Mouse (Mus musculus) spleen, postnatal 10 days (tissue): ENCODE data around the gene Tspan10.
A peak's percentile ranks its signal among the peaks of the same experiment; 100 is the strongest.
"Not testable (repeated sequence)": the region's sequence is repeated elsewhere in the genome, so short reads cannot be mapped to it uniquely, and the experiment has no call there.

Experiments used
- DNase-seq, 2 experiments: peaks; one replicate each; pipeline ENCODE4 v3.0.0; 2021 to 2022; ENCODE audit warnings: low spot score in 2 of 2

Tspan10 gene

GRCm38 (mm10) chr11:120442344-120442743, at the start of gene Tspan10:
TSS of gene Tspan10 (plus strand) at chr11:120442644.
- no peak for DNase-seq

DNA sequence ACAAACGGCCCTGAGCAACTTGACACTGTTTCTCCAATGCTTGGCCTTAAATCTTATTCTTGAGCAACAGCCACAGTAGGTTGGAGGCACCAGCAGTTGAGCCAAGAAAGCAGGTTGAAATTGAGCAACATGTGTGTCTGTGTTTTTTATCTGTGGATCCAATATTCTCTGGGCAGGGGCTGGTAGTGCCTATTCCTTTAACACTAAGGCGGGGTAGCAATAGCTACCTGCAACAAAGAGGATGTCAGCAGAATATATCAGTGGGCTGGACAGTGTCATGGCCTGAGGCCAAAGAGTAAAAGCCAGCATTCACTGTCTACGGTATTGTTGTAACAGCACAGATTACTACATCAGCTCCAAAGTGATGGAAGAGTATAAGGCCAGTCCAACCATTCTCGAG, 46.8 kb upstream of the Tspan10 start:
- no peak for DNase-seq

- DNase-seq, result no peak
These were observed 44.8 kb upstream of the Tspan10 start for GRCm38 (mm10) chr11:120397602-120398001.

DNA sequence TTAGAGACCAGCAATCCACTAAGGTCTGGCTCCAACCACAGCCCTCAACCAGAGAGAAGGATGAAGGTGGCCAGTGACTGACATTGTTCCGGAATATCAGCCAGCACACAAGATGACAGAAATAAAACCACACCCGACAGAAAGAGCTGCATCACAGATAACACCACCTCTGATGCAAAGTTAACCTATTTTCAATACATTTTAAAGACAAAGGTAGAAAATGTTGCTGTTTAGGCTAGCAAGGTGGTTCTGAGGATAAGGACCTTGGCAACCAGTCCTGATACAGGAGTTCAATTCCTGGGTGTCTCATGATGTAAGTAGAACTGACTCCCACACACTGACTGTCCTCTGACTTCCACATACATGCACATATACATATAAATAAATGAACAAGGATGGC, 43.1 kb upstream of the Tspan10 start:
- DNase-seq, result no peak

- no peak for DNase-seq
These were observed 37.6 kb upstream of the Tspan10 start for GRCm38 (mm10) chr11:120404814-120405213.

- DNase-seq, result no peak
These were observed 36.6 kb upstream of the Tspan10 start for GRCm38 (mm10) chr11:120405867-120406266.

DNA sequence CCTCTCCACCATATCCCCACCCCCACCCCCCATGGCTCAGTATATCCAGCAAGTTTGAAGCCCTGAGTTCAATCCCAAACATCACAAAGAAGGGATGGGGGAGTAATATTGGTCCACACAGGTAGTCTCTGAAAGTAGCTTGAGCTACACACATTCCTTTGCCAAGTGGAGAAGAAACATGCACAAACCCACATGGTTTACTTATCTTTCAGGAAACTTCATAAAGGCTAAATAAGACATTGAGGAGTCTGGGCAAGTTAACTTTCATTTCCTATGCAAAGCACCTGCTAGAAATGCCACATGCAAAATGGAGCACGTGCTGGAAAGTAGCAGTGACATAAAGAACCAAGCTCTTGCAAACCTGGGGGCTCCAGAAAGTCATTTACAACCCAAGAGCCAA, 36.0 kb upstream of the Tspan10 start:
- DNase-seq, result no peak

GRCm38 (mm10) chr11:120413621-120414020, 28.8 kb upstream of the Tspan10 start:
- not testable (repeated sequence) for DNase-seq

DNA sequence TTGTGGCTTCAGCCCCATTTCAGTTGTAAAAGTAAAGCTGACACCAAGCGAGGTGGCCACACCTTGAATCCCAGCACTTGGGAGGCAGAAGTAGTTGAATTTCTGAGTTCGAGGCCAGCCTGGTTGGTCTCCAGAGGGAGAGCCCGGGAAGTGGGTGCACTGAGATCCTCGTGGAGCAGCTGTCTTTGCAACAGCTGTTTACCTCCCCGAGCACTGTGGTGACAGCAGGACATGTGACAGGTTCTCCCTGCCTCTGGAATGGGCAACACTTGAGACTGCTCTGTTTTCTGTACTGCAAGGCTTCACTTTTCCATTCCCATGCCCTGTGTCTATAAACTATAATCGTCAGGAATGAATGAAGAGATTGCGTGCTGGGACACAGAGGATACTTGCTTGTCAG, 24.6 kb upstream of the Tspan10 start:
- DNase-seq, result no peak

GRCm38 (mm10) chr11:120418592-120418991, 23.9 kb upstream of the Tspan10 start:
- DNase-seq, result no peak

- no peak for DNase-seq
These were observed 19.5 kb upstream of the Tspan10 start for GRCm38 (mm10) chr11:120422651-120423568.

- peak; percentile 49 to 72 for DNase-seq
These were observed 18.7 kb upstream of the Tspan10 start for GRCm38 (mm10) chr11:120423569-120424295.

DNA sequence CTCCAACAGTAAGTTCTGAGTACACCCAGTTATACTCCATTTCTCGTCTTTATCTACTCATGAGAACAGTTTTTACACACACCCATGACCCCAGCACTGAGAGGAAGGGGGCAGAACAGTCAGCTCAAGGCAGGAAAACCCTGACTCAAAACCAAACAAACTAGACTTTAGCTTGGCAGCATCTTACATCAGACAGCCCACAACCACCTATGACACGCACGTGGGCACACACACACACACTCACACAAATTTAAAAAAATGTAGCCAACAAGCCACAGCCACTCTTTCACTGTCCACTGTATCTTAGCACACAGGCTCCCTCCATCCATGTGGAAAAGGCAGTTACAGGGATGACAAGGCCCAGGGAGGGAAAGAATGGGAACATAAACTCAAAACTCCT, 15.7 kb upstream of the Tspan10 start:
- no peak for DNase-seq

- peak; percentile 91 to 97 for DNase-seq
These were observed 5.1 kb upstream of the Tspan10 start, which contains the start of gene Nploc4 for GRCm38 (mm10) chr11:120437152-120437856. TSS of gene Nploc4 (minus strand) at chr11:120437708.

DNA sequence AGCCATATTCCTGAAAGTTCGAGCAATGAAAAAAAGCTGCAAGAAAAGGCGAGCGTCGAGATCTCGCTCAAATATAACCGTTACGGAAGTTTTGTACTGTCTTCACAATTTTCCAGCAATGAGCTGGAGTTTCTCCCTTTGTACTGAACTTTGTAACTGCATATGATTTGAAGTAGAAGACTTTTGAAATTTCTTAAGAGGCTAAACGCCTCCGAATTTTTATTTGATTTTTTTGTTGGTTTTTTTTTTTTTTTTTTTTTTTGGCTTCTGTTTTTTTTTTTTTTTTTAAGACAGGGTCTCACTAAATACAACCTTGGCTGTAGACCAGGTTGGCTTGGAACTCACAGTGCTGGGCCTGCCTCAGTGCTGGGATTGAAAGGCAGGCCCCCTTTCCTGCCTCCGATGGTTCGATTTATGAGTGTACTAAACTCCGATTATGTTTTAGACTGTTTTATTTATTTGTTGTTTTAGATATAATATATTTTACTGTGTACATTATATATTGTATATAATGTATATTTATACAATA, 4.5 kb upstream of the Tspan10 start:
- DNase-seq, result no peak

DNA sequence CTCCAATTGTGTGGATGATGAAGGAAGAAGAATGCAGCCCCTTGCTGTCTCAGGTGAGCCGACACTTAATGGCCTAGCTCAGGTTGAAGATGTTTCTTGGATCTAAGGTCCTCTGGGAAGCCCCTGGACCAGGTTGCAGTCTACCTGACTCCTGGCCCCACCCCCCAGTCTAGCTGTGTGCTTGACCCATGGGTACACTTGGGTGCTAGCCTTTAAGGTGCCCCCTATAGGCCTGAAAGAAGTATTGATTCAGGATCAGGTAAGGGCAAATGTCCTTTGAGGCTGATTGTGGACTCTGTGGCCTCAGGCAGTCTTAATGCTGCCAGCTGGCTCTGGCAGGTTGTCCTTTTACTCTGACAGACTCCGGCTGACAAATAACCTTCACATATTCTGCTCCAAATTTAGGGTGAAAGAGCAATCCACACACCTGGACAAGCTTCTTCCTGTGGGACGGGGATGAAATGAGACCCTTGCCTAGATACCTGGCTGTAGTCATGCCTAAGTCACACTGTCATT, 379 bp downstream of the Tspan10 start:
- DNase-seq, result no peak

DNA sequence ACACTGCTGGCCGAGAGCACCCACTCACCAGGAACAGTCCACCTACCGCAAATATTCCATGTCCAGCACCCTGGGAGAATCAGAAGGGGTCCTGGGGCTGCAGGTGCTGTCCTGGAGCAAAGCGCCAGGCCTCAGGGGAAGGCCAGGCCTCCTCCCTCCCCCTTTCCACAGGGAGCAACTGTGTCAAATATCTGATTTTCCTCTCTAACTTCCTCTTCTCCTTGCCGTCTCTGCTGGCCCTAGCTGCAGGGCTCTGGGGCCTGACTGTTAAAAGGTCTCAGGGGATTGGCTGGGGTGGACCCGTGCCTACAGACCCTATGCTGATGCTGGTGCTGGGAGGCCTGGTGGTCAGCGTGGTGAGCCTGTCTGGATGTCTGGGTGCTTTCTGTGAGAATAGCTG, 1.7 kb downstream of the Tspan10 start:
- DNase-seq, result no peak

- no peak for DNase-seq
These were observed 3.0 kb downstream of the Tspan10 start for GRCm38 (mm10) chr11:120445475-120445874.

DNA sequence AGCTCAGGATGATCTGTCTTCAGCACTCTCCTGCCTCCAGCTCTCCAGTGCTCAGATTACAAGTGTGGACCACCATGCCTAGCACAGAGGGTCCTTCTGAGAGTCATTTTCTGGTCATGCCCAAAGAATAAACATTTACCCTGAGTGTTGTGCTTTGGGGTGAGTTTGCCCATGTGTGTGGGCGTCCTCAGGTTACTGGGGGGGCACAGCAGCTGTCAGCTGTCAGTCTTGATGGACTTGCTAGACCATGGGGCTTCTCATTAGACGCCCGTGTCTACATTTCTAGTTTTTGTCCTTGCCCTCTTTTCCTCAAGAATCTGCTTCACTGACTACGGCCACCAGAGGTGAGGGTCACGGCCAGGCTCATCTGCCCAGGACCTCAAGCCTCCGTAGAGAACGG, 4.7 kb downstream of the Tspan10 start:
- no peak for DNase-seq

DNA sequence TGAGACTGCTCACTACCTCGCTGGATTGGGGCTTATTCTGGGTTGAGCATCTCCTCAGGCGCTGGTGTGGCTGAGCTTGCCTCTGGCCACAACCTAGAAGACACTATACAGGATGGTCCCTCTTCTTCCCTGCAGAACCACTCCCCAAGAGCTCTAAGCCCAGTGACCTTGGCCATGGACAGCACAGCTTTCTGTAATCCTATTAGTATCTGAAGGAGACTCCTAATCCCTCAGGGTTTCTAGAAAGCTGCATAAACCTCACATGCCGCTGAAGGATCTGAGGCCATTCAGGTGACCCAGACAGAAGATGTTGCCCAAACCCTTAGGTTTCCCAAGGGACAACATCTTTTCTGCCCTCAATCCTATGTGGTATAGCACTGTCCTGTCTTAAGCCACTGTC, 9.8 kb downstream of the Tspan10 start:
- no peak for DNase-seq

DNA sequence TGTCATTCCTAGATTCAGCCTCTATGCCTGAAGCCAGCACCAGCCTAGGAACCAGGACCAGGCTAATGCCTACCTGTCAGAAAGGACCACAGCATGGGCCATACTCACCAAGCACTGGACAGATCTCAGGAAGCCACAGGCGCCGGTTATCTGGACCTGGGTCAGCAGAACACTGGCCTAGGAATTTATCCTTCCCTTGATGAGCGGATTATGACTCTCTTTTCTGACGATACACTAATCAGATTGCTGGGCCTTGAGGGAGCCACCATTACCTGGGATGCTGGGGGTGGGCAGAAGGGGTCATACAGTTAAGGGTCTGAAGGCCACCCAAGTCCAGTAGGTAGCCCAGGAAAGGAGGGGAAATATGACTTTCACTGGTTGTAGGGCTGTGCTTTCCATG, 10.9 kb downstream of the Tspan10 start, which contains the start of gene Pde6g:
TSS of gene Pde6g (minus strand) at position 195 of the 400 bp plus-strand sequence.
- no peak for DNase-seq

DNA sequence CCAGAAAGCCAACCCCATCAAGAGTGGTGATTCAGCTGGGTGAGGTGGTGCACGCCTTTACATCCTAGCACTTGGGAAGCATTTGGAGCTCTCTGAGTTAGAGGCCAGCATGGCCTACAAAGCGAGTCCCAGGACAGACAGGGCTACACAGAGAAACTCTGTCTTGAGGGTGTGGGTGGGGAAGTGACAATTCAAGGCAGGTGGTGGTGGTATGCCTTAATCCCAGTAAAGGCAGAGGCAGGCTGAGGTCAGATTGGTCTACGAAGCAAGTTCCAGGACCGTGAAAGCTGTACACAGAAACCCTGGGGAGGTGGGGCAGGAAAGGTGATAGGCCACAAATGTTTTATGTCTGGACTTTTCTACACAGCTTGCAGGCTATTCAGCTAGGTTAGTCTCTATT, 12.5 kb downstream of the Tspan10 start:
- no peak for DNase-seq
